Mouse (Mus musculus) spleen, postnatal 14 days (tissue): Measurements from ENCODE around the gene Gm9903.
A peak's percentile ranks its signal among the peaks of the same experiment; 100 is the strongest.

Experiments used
- DNase-seq, 2 experiments: peaks; one replicate each; pipeline ENCODE4 v3.0.0; 2021 to 2022; ENCODE audit warnings: low spot score in 2 of 2

Gm9903 gene

GRCm38 (mm10) chr5:33629301-33629987 is at the start of gene Gm9903, which contains the start of gene Fam53a:
Gene Gm9903, plus strand, starts transcription at chr5:33629925.
Gene Fam53a, minus strand, starts transcription at chr5:33629635.
- peak; percentile 100 for DNase-seq

GRCm38 (mm10) chr5:33580336-33580735 is 49.4 kb upstream of the Gm9903 start:
- DNase-seq, result no peak

GRCm38 (mm10) chr5:33587498-33588058 is 42.1 kb upstream of the Gm9903 start:
- DNase-seq, result no peak

GRCm38 (mm10) chr5:33588066-33588465 is 41.7 kb upstream of the Gm9903 start:
- no peak for DNase-seq

- DNase-seq, result peak; percentile 22 to 59
Observed at GRCm38 (mm10) chr5:33589221-33589888, 40.4 kb upstream of the Gm9903 start.

GRCm38 (mm10) chr5:33593620-33594019 is 36.1 kb upstream of the Gm9903 start:
- peak in 1 of 2 experiments; percentile 7 for DNase-seq

GRCm38 (mm10) chr5:33605314-33605713 is 24.4 kb upstream of the Gm9903 start:
- no peak for DNase-seq

- DNase-seq, result no peak
Observed at GRCm38 (mm10) chr5:33606631-33607030, 23.1 kb upstream of the Gm9903 start.

- no peak for DNase-seq
Observed at GRCm38 (mm10) chr5:33607434-33607833, 22.3 kb upstream of the Gm9903 start.

- DNase-seq, result no peak
Observed at GRCm38 (mm10) chr5:33609226-33609625, 20.5 kb upstream of the Gm9903 start.

GRCm38 (mm10) chr5:33611795-33612194 is 17.9 kb upstream of the Gm9903 start:
- no peak for DNase-seq

GRCm38 (mm10) chr5:33614391-33614790 is 15.3 kb upstream of the Gm9903 start:
- DNase-seq, result no peak

GRCm38 (mm10) chr5:33622671-33623070 is 7.1 kb upstream of the Gm9903 start:
- DNase-seq, result no peak

GRCm38 (mm10) chr5:33623766-33624165 is 6.0 kb upstream of the Gm9903 start:
- DNase-seq, result no peak

- DNase-seq, result no peak
Observed at GRCm38 (mm10) chr5:33627968-33628367, 1.8 kb upstream of the Gm9903 start.

- DNase-seq, result peak; percentile 30 to 57
Observed at GRCm38 (mm10) chr5:33628820-33629300, 865 bp upstream of the Gm9903 start.

GRCm38 (mm10) chr5:33630061-33630460 is 336 bp downstream of the Gm9903 start:
- peak; percentile 31 to 53 for DNase-seq

- DNase-seq, result no peak
Observed at GRCm38 (mm10) chr5:33630615-33631014, 890 bp downstream of the Gm9903 start.

- DNase-seq, result no peak
Observed at GRCm38 (mm10) chr5:33632526-33632925, 2.8 kb downstream of the Gm9903 start.

- DNase-seq, result no peak
Observed at GRCm38 (mm10) chr5:33635361-33635760, 5.6 kb downstream of the Gm9903 start.

GRCm38 (mm10) chr5:33637606-33638350 is 8.1 kb downstream of the Gm9903 start:
- no peak for DNase-seq

- DNase-seq, result no peak
Observed at GRCm38 (mm10) chr5:33638826-33639225, 9.1 kb downstream of the Gm9903 start.
